Mouse (Mus musculus): ENCODE data around the gene Katnbl1. TPM values are rescaled to one million over a fixed set of nuclear protein-coding genes. Genes with fewer than 3 reads are reported as not detected.
A peak's percentile ranks its signal among the peaks of the same experiment; 100 is the strongest.

The Katnbl1 gene
- polyA plus RNA-seq (2015; fragmentation: Nextera tagmentation; extraction: Ambion mirVana), result 21.8 and 29.3 TPM in 2 replicates

DNA sequence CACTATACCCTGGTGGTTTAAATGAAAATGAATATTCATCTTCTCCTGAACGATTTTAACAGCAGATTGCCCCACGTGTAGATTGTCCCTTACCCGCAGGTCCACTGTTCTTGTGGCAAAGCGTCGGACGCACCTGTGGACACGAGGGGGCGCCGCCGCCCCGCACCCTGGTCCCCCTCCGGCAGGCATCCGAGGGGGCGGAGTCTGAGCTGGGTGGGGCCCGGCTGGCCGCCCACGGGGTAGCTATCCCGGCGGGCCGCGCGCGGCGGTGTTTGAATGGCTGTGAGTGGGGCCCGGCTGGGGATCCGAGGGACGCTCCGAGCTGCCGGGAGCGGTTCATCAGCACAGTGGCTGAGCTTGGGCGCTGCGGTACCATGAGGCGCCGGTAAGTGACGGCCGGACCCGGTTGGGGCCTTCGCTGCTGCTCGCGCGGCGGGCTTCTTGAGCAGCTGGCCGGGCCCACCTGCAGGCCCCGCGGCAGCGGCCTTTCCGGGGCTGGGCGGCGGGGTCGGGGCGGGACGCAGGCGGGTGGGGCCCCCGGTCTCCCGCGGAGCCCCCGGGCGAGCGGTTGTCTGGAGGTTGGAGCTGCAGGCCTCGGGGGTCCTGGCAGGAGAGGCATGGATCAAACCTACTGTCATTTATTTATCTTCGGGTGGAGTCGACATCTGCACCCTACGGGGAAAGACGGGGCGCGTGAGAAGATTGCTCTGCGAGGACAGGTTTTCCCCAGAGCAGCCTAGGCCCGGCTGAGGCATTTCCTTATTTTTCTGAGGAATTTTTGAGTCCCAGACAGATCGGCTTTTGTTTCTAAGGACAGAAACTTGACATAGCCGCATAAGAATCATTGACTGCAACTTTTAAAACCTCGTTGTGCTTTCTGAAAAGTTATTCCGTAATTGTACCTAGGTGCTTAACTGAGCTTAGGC is at the start of gene Katnbl1:
TSS of gene Katnbl1 (plus strand) at position 239 of the 926 bp plus-strand sequence.
- H3K27me3 ChIP-seq, result no peaks in the 10 kb centered on the region
- no peaks in the 10 kb centered on the region for H3K36me3 ChIP-seq
- DNase-seq (peak; percentile 92), ATAC-seq (ENCODE audit: low read depth) (peak; percentile 99)
- peak within 1 kb of the TSS; percentile 97 for H3K9ac ChIP-seq
- H3K27ac ChIP-seq, result peak within 1 kb of the TSS; percentile 92
- no peaks in the 10 kb centered on the region for H3K9me3 ChIP-seq (replicated peaks)
- WGBS (ENCODE audit: insufficient replicate concordance), result under 1% methylated on average over 63 of the region's 72 CpGs
- H3K4me3 ChIP-seq (replicated peaks), result peak within 1 kb of the TSS; percentile 97
- peak within 1 kb of the TSS; percentile 78 for H3K4me2 ChIP-seq
- H3K4me1 ChIP-seq (replicated peaks), result peaks cover 39% of the 10 kb centered on the region

- H3K27ac ChIP-seq, result no peak overlapping the region
- no peak overlapping the region for H3K4me3 ChIP-seq (replicated peaks)
- no peaks in the 10 kb centered on the region for H3K9me3 ChIP-seq (replicated peaks)
- H3K36me3 ChIP-seq, result peaks cover 27% of the 10 kb centered on the region
- no peaks in the 10 kb centered on the region for H3K27me3 ChIP-seq
- peak overlapping the region; percentile 7; the same call in 1 of the 2 replicates for H3K4me2 ChIP-seq
- WGBS (ENCODE audit: insufficient replicate concordance), result 39% methylated on average over 4 of the region's 4 CpGs
- peaks cover 43% of the 10 kb centered on the region for H3K4me1 ChIP-seq (replicated peaks)
- H3K9ac ChIP-seq, result peak overlapping the region; percentile 16; the same call in 1 of the 2 replicates
- peak; percentile 11 for DNase-seq
- ATAC-seq (ENCODE audit: low read depth), result peak; percentile 63
These were observed 46.7 kb upstream of the Katnbl1 start for GRCm38 (mm10) chr2:112332051-112332898.

DNA sequence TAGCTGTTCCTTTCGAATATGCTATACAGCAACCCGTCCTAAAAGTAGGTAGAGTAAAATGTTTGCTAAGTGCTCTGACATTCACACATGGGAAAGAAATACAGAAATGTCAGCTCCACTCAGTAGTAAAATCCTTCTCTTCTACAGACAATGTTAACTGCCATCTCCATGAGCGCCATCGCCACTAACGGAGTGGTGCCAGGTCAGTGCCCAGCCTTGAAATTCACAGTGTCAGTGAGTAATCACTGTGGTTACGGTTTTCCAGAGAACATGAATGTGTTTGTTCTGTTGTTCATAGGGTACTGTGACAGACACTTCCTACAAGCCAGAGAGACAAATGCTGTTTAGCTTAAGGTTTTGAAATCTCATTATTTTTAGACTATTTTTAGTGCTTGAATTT is 41.8 kb upstream of the Katnbl1 start:
- peaks cover 7% of the 10 kb centered on the region for H3K4me1 ChIP-seq (replicated peaks)
- DNase-seq (no peak), ATAC-seq (ENCODE audit: low read depth) (no peak)
- H3K27ac ChIP-seq, result no peak overlapping the region
- no peak overlapping the region for H3K4me3 ChIP-seq (replicated peaks)
- no peaks in the 10 kb centered on the region for H3K27me3 ChIP-seq
- H3K9ac ChIP-seq, result no peak overlapping the region
- no peak overlapping the region for H3K4me2 ChIP-seq
- no peaks in the 10 kb centered on the region for H3K9me3 ChIP-seq (replicated peaks)
- peaks cover 46% of the 10 kb centered on the region for H3K36me3 ChIP-seq
- 89% methylated on average over 6 of the region's 6 CpGs for WGBS (ENCODE audit: insufficient replicate concordance)

- Histone ChIP-seq H3K27me3 (no peaks in the 10 kb centered on the region), H3K4me1 (replicated peaks) (no peaks in the 10 kb centered on the region), H3K27ac (no peak overlapping the region), H3K4me3 (replicated peaks) (no peak overlapping the region), H3K9ac (no peak overlapping the region), H3K4me2 (no peak overlapping the region), H3K9me3 (replicated peaks) (no peaks in the 10 kb centered on the region), H3K36me3 (peaks cover 35% of the 10 kb centered on the region)
- DNase-seq (no peak), ATAC-seq (ENCODE audit: low read depth) (0 out of 2 replicates have a peak, but pooled peaks have one; percentile 47)
- WGBS (ENCODE audit: insufficient replicate concordance), result 75% methylated on average over 2 of the region's 2 CpGs
These were observed 39.3 kb upstream of the Katnbl1 start for GRCm38 (mm10) chr2:112339736-112340135.

- Histone ChIP-seq H3K9ac (no peak overlapping the region), H3K4me1 (replicated peaks) (no peaks in the 10 kb centered on the region), H3K9me3 (replicated peaks) (no peaks in the 10 kb centered on the region), H3K4me2 (no peak overlapping the region), H3K27ac (no peak overlapping the region), H3K4me3 (replicated peaks) (no peak overlapping the region), H3K36me3 (peaks cover 30% of the 10 kb centered on the region), H3K27me3 (no peaks in the 10 kb centered on the region)
- DNase-seq, result no peak
- 68% methylated on average over 3 of the region's 3 CpGs for WGBS (ENCODE audit: insufficient replicate concordance)
- ATAC-seq (ENCODE audit: low read depth), result no peak
These were observed 37.9 kb upstream of the Katnbl1 start for GRCm38 (mm10) chr2:112341117-112341516.

DNA sequence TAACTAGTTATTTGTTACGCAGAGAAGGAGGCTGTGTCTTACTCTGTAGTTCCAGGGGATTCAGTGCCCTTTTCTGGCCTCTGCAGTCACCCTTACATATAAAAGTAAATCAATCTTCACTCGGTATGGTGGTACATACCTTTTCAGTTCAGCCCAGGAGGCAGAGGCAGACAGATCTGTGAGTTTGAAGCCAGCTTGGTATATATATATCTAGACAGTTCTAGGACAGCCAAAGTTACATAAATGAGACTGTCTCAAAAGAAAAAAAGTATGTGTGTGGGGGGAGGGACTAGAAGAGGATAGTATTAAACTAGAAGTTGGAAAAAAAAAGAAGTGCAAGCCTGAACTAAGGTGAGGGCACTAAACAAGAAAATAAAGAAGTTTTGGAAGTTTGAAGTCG is 30.8 kb upstream of the Katnbl1 start:
- Histone ChIP-seq H3K27ac (no peak overlapping the region), H3K4me2 (no peak overlapping the region), H3K27me3 (no peaks in the 10 kb centered on the region), H3K4me3 (replicated peaks) (no peak overlapping the region), H3K4me1 (replicated peaks) (no peaks in the 10 kb centered on the region), H3K36me3 (peaks cover 38% of the 10 kb centered on the region), H3K9me3 (replicated peaks) (no peaks in the 10 kb centered on the region), H3K9ac (no peak overlapping the region)
- ATAC-seq (ENCODE audit: low read depth), result no peak
- no peak for DNase-seq
- 76% methylated on average over 3 of the region's 3 CpGs for WGBS (ENCODE audit: insufficient replicate concordance)

- Histone ChIP-seq H3K27ac (no peak overlapping the region), H3K9ac (no peak overlapping the region), H3K27me3 (no peaks in the 10 kb centered on the region), H3K4me1 (replicated peaks) (no peaks in the 10 kb centered on the region), H3K9me3 (replicated peaks) (no peaks in the 10 kb centered on the region), H3K36me3 (peaks cover 63% of the 10 kb centered on the region), H3K4me3 (replicated peaks) (no peak overlapping the region), H3K4me2 (no peak overlapping the region)
- no peak for ATAC-seq (ENCODE audit: low read depth)
- no peak for DNase-seq
- 82% methylated on average over 7 of the region's 7 CpGs for WGBS (ENCODE audit: insufficient replicate concordance)
These were observed 25.1 kb upstream of the Katnbl1 start for GRCm38 (mm10) chr2:112353685-112354455.

DNA sequence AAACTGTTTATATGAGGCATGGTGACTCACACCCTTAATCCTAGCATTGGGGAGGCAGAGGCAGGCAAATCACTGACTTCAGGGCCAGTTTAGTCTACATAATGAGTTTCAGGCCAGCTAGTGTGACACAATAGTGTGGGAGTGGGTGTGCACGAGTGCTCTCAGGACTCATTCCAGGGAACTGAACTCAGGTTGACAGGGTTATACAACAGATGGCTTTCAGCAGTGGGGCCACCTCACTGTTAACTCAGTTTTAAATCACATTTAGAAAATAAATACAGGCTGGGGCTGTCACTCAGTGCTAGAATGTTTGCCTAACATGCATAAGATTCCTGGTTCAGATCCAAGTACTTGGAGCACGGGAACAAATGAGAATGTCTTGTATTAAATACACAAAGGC is 19.4 kb upstream of the Katnbl1 start:
- Histone ChIP-seq H3K9me3 (replicated peaks) (no peaks in the 10 kb centered on the region), H3K27ac (no peak overlapping the region), H3K27me3 (no peaks in the 10 kb centered on the region), H3K4me2 (no peak overlapping the region), H3K36me3 (peaks cover 85% of the 10 kb centered on the region), H3K9ac (no peak overlapping the region), H3K4me1 (replicated peaks) (no peaks in the 10 kb centered on the region), H3K4me3 (replicated peaks) (no peak overlapping the region)
- DNase-seq, result no peak
- ATAC-seq (ENCODE audit: low read depth), result no peak
- 77% methylated on average over 2 of the region's 2 CpGs for WGBS (ENCODE audit: insufficient replicate concordance)

DNA sequence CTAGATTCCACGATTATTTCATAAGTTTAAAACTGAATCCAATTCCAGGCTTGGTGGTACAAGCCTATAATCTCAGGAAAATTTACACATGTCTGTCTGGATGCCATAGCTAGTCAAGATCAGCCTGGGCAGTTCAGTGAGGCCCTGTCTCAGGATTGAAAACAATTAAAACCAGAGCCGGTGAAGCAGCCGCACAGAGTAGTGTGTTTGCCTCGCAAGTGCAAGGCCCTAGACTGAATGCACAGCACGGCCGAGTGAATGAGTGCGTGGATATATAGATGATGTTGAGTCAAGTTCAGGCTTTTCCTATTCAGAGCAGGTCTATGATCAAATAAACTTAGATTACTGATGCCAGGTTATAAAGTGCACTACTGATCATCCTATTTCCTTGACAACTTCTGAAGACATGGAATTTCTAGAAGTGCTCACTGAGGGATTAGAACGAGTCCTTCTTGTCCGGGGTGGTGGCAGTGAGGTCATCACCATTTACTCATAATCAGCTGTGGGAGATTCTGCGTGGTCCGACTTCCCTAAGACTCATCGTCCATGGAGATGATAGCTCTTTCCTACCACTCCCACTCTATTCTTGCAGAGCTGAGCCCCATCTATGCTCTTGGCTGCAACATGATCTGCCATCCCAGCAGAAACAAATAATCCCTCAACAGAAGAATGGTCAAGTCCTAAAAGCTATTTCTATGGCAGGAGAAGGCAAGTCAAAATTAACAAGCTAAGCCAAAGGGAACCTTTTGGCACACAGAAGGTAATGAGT is 18.8 kb upstream of the Katnbl1 start:
- no peaks in the 10 kb centered on the region for H3K27me3 ChIP-seq
- no peaks in the 10 kb centered on the region for H3K9me3 ChIP-seq (replicated peaks)
- no peak overlapping the region for H3K9ac ChIP-seq
- H3K36me3 ChIP-seq, result peaks cover 86% of the 10 kb centered on the region
- no peak overlapping the region for H3K4me2 ChIP-seq
- no peak overlapping the region for H3K4me3 ChIP-seq (replicated peaks)
- no peak overlapping the region for H3K27ac ChIP-seq
- no peak for DNase-seq
- 84% methylated on average over 12 of the region's 12 CpGs for WGBS (ENCODE audit: insufficient replicate concordance)
- H3K4me1 ChIP-seq (replicated peaks), result no peaks in the 10 kb centered on the region
- ATAC-seq (ENCODE audit: low read depth), result no peak

- peaks cover 85% of the 10 kb centered on the region for H3K36me3 ChIP-seq
- no peak overlapping the region for H3K9ac ChIP-seq
- no peaks in the 10 kb centered on the region for H3K9me3 ChIP-seq (replicated peaks)
- 77% methylated on average over 2 of the region's 2 CpGs for WGBS (ENCODE audit: insufficient replicate concordance)
- no peak for DNase-seq
- H3K27me3 ChIP-seq, result no peaks in the 10 kb centered on the region
- no peak for ATAC-seq (ENCODE audit: low read depth)
- H3K4me1 ChIP-seq (replicated peaks), result no peaks in the 10 kb centered on the region
- H3K27ac ChIP-seq, result no peak overlapping the region
- no peak overlapping the region for H3K4me2 ChIP-seq
- H3K4me3 ChIP-seq (replicated peaks), result no peak overlapping the region
These were observed 18.2 kb upstream of the Katnbl1 start for GRCm38 (mm10) chr2:112360781-112361169.

Data from liver, embryonic 13.5 days (tissue).